Mouse (Mus musculus) G1E (cell line): ENCODE data around the gene Mxi1. TPM values are rescaled to one million over a fixed set of nuclear protein-coding genes. Genes with fewer than 3 reads are reported as not detected.

Source experiments
- ATAC-seq: 2 replicates; pipeline ENCODE4 v1.8.0; 2016; ENCODE audit warnings: mild to moderate bottlenecking; ENCODE audit not compliant: insufficient number of reproducible peaks, poor library complexity, low FRiP score, severe bottlenecking; ENCODE audit errors: extremely low read depth
- DNase-seq: peaks from one replicate; pipeline ENCODE4 v3.0.0; 2012; ENCODE audit warnings: low spot score
- H3K27me3 ChIP-seq: 2 replicates; pipeline ENCODE4 v1.6.1; 2012; ENCODE audit warnings: mild to moderate bottlenecking, low read length, inconsistent platforms; ENCODE audit not compliant: insufficient read depth
- H3K36me3 ChIP-seq: replicated peaks from 2 replicates; pipeline ENCODE3; 2012; ENCODE audit warnings: mild to moderate bottlenecking, inconsistent platforms
- H3K4me1 ChIP-seq: 2 replicates; pipeline ENCODE4 v1.6.1; 2012; ENCODE audit warnings: low read depth, low read length, inconsistent platforms, mixed read lengths; ENCODE audit not compliant: insufficient read depth
- H3K4me3 ChIP-seq: 2 replicates; pipeline ENCODE4 v1.5.1; 2012; ENCODE audit warnings: low read depth, mild to moderate bottlenecking, inconsistent platforms, low read length, moderate library complexity, mixed read lengths
- H3K9me3 ChIP-seq: replicated peaks from 2 replicates; pipeline ENCODE4 v1.6.1; 2012; ENCODE audit warnings: inconsistent platforms
- CTCF ChIP-seq: IDR thresholded peaks from 2 replicates; pipeline ENCODE4 v1.5.1; 2012; ENCODE audit warnings: low read depth, low read length, inconsistent platforms, mixed read lengths
- GATA1 ChIP-seq: IDR thresholded peaks from 2 replicates; pipeline ENCODE4 v1.6.1; 2012; ENCODE audit warnings: borderline replicate concordance, low read length, inconsistent platforms, mixed read lengths
- GATA2 ChIP-seq: IDR thresholded peaks from 2 replicates; pipeline ENCODE4 v1.6.1; 2012; ENCODE audit warnings: low read depth, low read length, inconsistent platforms, borderline replicate concordance
- POLR2AphosphoS5 ChIP-seq: IDR thresholded peaks from 2 replicates; pipeline ENCODE4 v1.6.1; 2012; ENCODE audit warnings: low read depth, low read length, inconsistent platforms; ENCODE audit not compliant: insufficient replicate concordance
- TAL1 ChIP-seq: conservative IDR thresholded peaks from 2 replicates; pipeline ENCODE4 v1.6.1; 2012; ENCODE audit warnings: low read depth, low read length, inconsistent platforms, mixed read lengths
- polyA plus RNA-seq: library from polyadenylated mRNA; stranded (reverse); fragments of >175 nt; gene quantifications from 2 replicates; pipeline ENCODE4 v1.2.3, GENCODE M21; 2012
- total RNA-seq, 2 experiments: library from RNA; stranded (forward) in 1 of 2; stranded (reverse) in 1 of 2; fragments of 200-1000 nt in 1 of 2; fragments of >200 nt in 1 of 2; fragmentation: Nextera tagmentation in 1 of 2; gene quantifications; 2 replicates each; pipeline ENCODE4 v1.2.3; 2014 to 2017

The Mxi1 gene
- total and polyA plus RNA-seq, 3 experiments: 20.5 to 74.6 (median 47.1) TPM

DNA sequence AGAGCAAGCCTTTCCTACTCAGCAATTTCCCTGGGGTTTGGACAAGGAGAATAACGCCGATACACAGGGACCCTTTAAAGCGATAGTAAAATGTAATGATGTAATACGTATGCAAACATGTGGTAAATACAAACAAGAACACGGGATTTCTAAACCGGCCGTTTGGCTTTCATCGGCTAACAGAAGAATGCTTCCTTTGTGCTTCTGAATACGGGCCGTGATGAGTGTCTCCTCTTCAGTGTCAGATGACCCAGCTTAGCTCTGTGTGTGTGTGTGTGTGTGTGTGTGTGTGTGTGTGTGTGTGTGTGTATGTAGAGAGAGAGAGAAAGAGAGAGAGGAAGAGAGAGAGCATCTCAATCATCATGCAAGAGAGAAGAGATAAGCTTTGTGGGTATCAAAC lies 27.7 kb upstream of the Mxi1 start:
- Histone ChIP-seq H3K9me3 (no peaks in the 10 kb centered on the region), H3K4me1 (peaks cover 25% of the 10 kb centered on the region), H3K4me3 (no peak overlapping the region), H3K36me3 (no peaks in the 10 kb centered on the region), H3K27me3 (peaks cover 46% of the 10 kb centered on the region)
- DNase-seq (no peak), ATAC-seq (no peak)
- TF ChIP-seq POLR2AphosphoS5: no peak
- no peak for TF ChIP-seq TAL1
- no peak for TF ChIP-seq CTCF

DNA sequence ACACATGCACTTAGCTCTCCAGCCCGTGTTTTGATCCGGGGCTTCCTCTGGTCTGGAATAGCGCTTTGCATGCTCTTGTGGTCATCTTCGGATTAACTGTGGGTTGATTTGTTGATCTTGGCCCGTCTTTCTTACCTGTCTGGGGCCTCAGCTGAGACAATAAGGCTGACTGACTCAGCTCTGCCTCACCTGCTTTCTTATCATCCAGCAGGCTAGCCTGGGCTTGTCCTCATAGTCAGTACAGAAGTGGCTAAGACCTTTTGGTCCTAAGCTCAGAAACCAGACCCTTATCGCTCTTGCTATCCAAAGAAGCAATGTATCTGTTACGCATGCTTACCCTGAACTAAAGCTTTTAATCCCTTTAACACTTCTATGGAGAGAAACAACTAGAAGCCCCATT lies 26.6 kb upstream of the Mxi1 start:
- no peak overlapping the region for H3K4me3 ChIP-seq
- ATAC-seq (no peak), DNase-seq (no peak)
- H3K27me3 ChIP-seq: peaks cover 49% of the 10 kb centered on the region
- H3K36me3 ChIP-seq: no peaks in the 10 kb centered on the region
- TF ChIP-seq CTCF: no peak
- TF ChIP-seq POLR2AphosphoS5: no peak
- TF ChIP-seq GATA2: no peak
- no peak for TF ChIP-seq TAL1
- no peak for TF ChIP-seq GATA1
- H3K4me1 ChIP-seq: peaks cover 25% of the 10 kb centered on the region
- H3K9me3 ChIP-seq: no peaks in the 10 kb centered on the region

DNA sequence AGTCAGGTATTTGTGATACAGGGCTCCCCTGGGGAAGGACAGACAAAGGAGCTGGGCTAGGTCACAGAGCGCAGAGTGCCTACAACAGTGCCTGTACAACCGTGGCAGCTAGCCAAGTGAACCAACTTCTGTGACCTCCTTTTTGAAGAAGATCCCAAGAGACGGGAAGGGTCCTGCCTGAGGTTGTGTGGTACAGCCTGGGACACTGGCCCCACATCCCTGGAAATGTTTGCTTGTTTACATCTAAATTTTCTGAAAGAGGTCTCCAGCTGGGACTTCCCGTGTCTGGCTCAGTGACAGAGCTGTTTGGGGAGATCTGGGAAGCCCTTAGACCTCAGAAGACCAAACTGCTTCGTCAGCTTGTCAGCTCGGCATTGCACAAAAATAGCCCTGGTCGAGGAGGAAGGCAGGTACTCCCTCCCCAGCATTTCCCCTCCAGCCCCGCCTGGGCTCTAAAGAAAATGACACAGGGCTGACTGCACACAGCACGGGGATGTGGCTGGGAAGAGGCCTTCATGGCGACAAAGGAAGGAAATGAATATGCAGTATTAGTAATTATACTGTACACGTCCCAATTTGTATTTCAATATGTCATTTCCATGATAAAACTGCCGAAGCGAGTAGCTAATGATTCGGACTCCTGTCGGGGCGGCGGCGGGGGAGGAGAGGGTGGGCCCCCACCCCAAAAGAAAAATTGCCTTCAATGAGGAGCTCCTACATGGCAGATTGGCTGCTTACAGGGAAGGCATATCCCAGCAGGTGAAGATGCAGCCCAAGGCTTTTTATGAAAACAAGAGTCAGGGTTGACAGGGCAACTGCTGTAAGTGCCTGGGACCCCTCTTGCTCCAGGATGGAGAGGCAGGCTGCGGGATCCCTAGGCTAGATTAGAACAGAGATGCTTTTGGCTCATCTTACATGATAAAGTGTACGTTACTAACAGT lies 25.8 kb upstream of the Mxi1 start:
- Histone ChIP-seq H3K27me3 (peaks cover 53% of the 10 kb centered on the region), H3K4me3 (no peak overlapping the region), H3K4me1 (peaks cover 25% of the 10 kb centered on the region), H3K36me3 (no peaks in the 10 kb centered on the region), H3K9me3 (no peaks in the 10 kb centered on the region)
- ATAC-seq (no peak), DNase-seq (no peak)
- no peak for TF ChIP-seq GATA2
- TF ChIP-seq TAL1: no peak
- TF ChIP-seq GATA1: no peak

- ATAC-seq: no peak
- H3K4me1 ChIP-seq: no peaks in the 10 kb centered on the region
- TF ChIP-seq TAL1 (no peak), CTCF (no peak), POLR2AphosphoS5 (no peak), GATA2 (no peak), GATA1 (no peak)
Observed at GRCm38 (mm10) chr19:53296331-53297254, 13.7 kb upstream of the Mxi1 start.

DNA sequence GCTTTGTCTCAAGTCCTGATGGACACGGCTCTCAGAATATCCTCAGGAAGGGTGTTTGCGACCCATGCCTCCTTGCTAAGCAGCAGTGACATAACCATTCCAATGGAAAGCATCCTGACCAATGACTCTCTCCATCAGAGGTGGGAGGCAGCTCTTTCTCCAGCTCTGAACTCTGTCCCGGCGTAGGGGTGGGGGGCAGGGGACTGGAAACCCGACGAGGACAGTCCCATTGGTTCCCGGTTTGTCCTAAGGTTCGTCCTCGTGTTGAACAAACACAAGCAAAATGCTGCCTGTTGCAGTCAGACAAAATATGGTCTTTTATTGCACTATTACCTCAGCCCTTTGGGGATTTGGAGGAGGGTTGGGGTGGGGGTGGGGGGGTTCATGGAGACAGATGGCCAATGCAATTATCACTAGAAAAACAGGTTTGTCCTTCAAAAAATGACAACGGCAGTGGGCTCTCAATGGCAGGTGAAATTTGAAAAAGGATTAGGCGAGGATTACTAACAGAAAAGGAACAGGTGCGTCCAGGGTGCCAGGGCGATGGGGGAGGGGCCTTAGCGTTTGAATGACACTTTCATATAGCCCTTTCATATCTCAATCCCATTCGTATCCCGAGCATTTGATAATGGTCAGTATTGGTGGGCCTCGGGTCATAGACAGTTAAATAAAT lies 11.0 kb upstream of the Mxi1 start:
- peaks cover 30% of the 10 kb centered on the region for H3K27me3 ChIP-seq
- no peaks in the 10 kb centered on the region for H3K9me3 ChIP-seq
- peaks cover 7% of the 10 kb centered on the region for H3K4me1 ChIP-seq
- ATAC-seq: no peak
- no peak for TF ChIP-seq CTCF
- no peak for TF ChIP-seq GATA1
- no peak for TF ChIP-seq GATA2
- TF ChIP-seq TAL1: no peak
- no peak for TF ChIP-seq POLR2AphosphoS5
- no peak for DNase-seq
- no peak overlapping the region for H3K4me3 ChIP-seq
- no peaks in the 10 kb centered on the region for H3K36me3 ChIP-seq

More at GRCm38 (mm10) chr19:53296331-53297254, 13.7 kb upstream of the Mxi1 start:
- Histone ChIP-seq H3K4me3 (no peak overlapping the region), H3K9me3 (no peaks in the 10 kb centered on the region), H3K36me3 (no peaks in the 10 kb centered on the region), H3K27me3 (peaks cover 26% of the 10 kb centered on the region)
- no peak for DNase-seq
